Mouse (Mus musculus) lung, embryonic 14.5 days (tissue): Measurements from ENCODE around the gene Rassf10. TPM values are rescaled to one million over a fixed set of nuclear protein-coding genes. Genes with fewer than 3 reads are reported as not detected.

Source experiments
- ATAC-seq: fragments of 200-750 bp; cut with Nextera tagmentation; 2 replicates; pipeline ENCODE4 v1.8.0; 2017; ENCODE audit warnings: mild to moderate bottlenecking, moderate TSS enrichment, moderate library complexity; ENCODE audit not compliant: insufficient read depth
- DNase-seq: peaks from one replicate; pipeline ENCODE4 v3.0.0-alpha.2; 2015
- H3K27ac ChIP-seq: fragments of 300-500 bp; sonication (generic); 2 replicates; pipeline ENCODE4 v1.5.1; 2014; ENCODE audit warnings: low read depth, mild to moderate bottlenecking, moderate library complexity
- H3K27me3 ChIP-seq: fragments of 300-500 bp; sonication (generic); 2 replicates; pipeline ENCODE4 v1.6.1; 2014; ENCODE audit warnings: low read length, control low read depth; ENCODE audit not compliant: insufficient read depth
- H3K36me3 ChIP-seq: fragments of 300-500 bp; sonication (generic); 2 replicates; pipeline ENCODE4 v1.6.1; 2014; ENCODE audit warnings: control low read depth; ENCODE audit not compliant: insufficient read depth
- H3K4me1 ChIP-seq: fragments of 300-500 bp; sonication (generic); 2 replicates; pipeline ENCODE4 v1.6.1; 2014; ENCODE audit warnings: antibody characterized with exemption, control low read depth; ENCODE audit not compliant: insufficient read depth
- H3K4me2 ChIP-seq: fragments of 300-500 bp; sonication (generic); 2 replicates; pipeline ENCODE4 v1.6.1; 2014; ENCODE audit warnings: mild to moderate bottlenecking
- H3K4me3 ChIP-seq: fragments of 300-500 bp; sonication (generic); 2 replicates; pipeline ENCODE4 v1.5.1; 2014; ENCODE audit warnings: low read depth, low read length
- H3K9ac ChIP-seq: fragments of 300-500 bp; sonication (generic); 2 replicates; pipeline ENCODE4 v1.6.1; 2014
- H3K9me3 ChIP-seq: fragments of 300-500 bp; sonication (generic); 2 replicates; pipeline ENCODE4 v1.6.1; 2016; ENCODE audit warnings: low read depth, low read length, control low read depth
- CTCF ChIP-seq: IDR thresholded peaks from 2 replicates; pipeline ENCODE4 v1.5.1; 2016; ENCODE audit warnings: antibody characterized with exemption, low read depth
- WGBS: fragments of 180-500 bp; shearing (Covaris S2); extraction: QIAGEN DNeasy Blood & Tissue Kit; methylation state at CpG from one replicate; pipeline ENCODE4 v1.1.7; 2014; 5-methylcytosine and 5-hydroxymethylcytosine counted together
- polyA plus RNA-seq: library from polyadenylated mRNA; unstranded; fragments of >200 nt; fragmentation: Nextera tagmentation; extraction: Ambion mirVana; gene quantifications from 2 replicates; pipeline ENCODE4 v1.2.1, GENCODE M21; 2014

The Rassf10 gene
- polyA plus RNA-seq, 1 experiment from 2014 or later = 22.0 TPM

- no peak overlapping the region for H3K4me2 ChIP-seq
- no peak for ATAC-seq
Measured at GRCm38 (mm10) chr7:112938959-112939358, 14.8 kb upstream of the Rassf10 start.

GRCm38 (mm10) chr7:112942567-112942966 lies 11.2 kb upstream of the Rassf10 start:
- DNase-seq (no peak), ATAC-seq (no peak)
- H3K9me3 ChIP-seq = no peaks in the 10 kb centered on the region
- 59% methylated on average over 5 of the region's 5 CpGs for WGBS
- H3K27ac ChIP-seq = no peak overlapping the region
- TF ChIP-seq CTCF = no peak
- no peak overlapping the region for H3K4me3 ChIP-seq
- no peaks in the 10 kb centered on the region for H3K27me3 ChIP-seq
- H3K4me2 ChIP-seq = no peak overlapping the region
- no peaks in the 10 kb centered on the region for H3K4me1 ChIP-seq
- no peaks in the 10 kb centered on the region for H3K36me3 ChIP-seq
- H3K9ac ChIP-seq = no peak overlapping the region

More at GRCm38 (mm10) chr7:112938959-112939358, 14.8 kb upstream of the Rassf10 start:
- H3K9ac ChIP-seq = no peak overlapping the region
- WGBS = 18% methylated on average over 5 of the region's 5 CpGs
- no peaks in the 10 kb centered on the region for H3K9me3 ChIP-seq
- H3K4me3 ChIP-seq = no peak overlapping the region
- no peak for DNase-seq
- no peaks in the 10 kb centered on the region for H3K27me3 ChIP-seq
- H3K27ac ChIP-seq = no peak overlapping the region
- no peaks in the 10 kb centered on the region for H3K36me3 ChIP-seq
- no peaks in the 10 kb centered on the region for H3K4me1 ChIP-seq
- no peak for TF ChIP-seq CTCF

GRCm38 (mm10) chr7:112943056-112943455 lies 10.7 kb upstream of the Rassf10 start:
- no peak overlapping the region for H3K27ac ChIP-seq
- H3K9ac ChIP-seq = no peak overlapping the region
- WGBS = 78% methylated on average over 1 of the region's 1 CpGs
- no peaks in the 10 kb centered on the region for H3K36me3 ChIP-seq
- H3K4me1 ChIP-seq = no peaks in the 10 kb centered on the region
- H3K4me2 ChIP-seq = no peak overlapping the region
- H3K4me3 ChIP-seq = no peak overlapping the region
- H3K9me3 ChIP-seq = no peaks in the 10 kb centered on the region
- no peaks in the 10 kb centered on the region for H3K27me3 ChIP-seq
- DNase-seq = no peak
- TF ChIP-seq CTCF = no peak
- no peak for ATAC-seq

GRCm38 (mm10) chr7:112946706-112947105 lies 7.1 kb upstream of the Rassf10 start:
- Histone ChIP-seq H3K9me3 (no peaks in the 10 kb centered on the region), H3K9ac (no peak overlapping the region), H3K4me2 (no peak overlapping the region), H3K4me1 (peaks cover 7% of the 10 kb centered on the region), H3K27me3 (no peaks in the 10 kb centered on the region), H3K27ac (no peak overlapping the region), H3K4me3 (no peak overlapping the region), H3K36me3 (no peaks in the 10 kb centered on the region)
- no peak for TF ChIP-seq CTCF
- no peak for ATAC-seq
- DNase-seq = no peak
- 49% methylated on average over 6 of the region's 6 CpGs for WGBS

GRCm38 (mm10) chr7:112954351-112955102 lies 765 bp downstream of the Rassf10 start:
- DNase-seq (peak; percentile 50), ATAC-seq (peak; percentile 14)
- Histone ChIP-seq H3K4me2 (peak overlapping the region; percentile 76), H3K36me3 (0 out of 2 replicates have a peak, but pooled peaks cover 4% of the 10 kb centered on the region), H3K9ac (peak overlapping the region; percentile 64), H3K9me3 (no peaks in the 10 kb centered on the region), H3K27me3 (peaks cover 30% of the 10 kb centered on the region), H3K27ac (peak overlapping the region; percentile 69), H3K4me3 (peak overlapping the region; percentile 57), H3K4me1 (peaks cover 5% of the 10 kb centered on the region; the same call in 1 of the 2 replicates)
- no peak for TF ChIP-seq CTCF
- WGBS = under 1% methylated on average over 82 of the region's 82 CpGs

GRCm38 (mm10) chr7:112955103-112955827 lies 1.5 kb downstream of the Rassf10 start:
- 4% methylated on average over 40 of the region's 40 CpGs for WGBS
- Histone ChIP-seq H3K4me2 (peak overlapping the region; percentile 76), H3K9me3 (no peaks in the 10 kb centered on the region), H3K4me1 (0 out of 2 replicates have a peak, but pooled peaks cover 5% of the 10 kb centered on the region), H3K9ac (peak overlapping the region; percentile 64), H3K27ac (peak overlapping the region; percentile 69; the same call in 1 of the 2 replicates), H3K27me3 (peaks cover 30% of the 10 kb centered on the region), H3K36me3 (0 out of 2 replicates have a peak, but pooled peaks cover 4% of the 10 kb centered on the region), H3K4me3 (peak overlapping the region; percentile 57)
- DNase-seq = peak; percentile 66
- peak; percentile 47 for TF ChIP-seq CTCF
- peak; percentile 20; the same call in 1 of the 2 replicates for ATAC-seq

- Histone ChIP-seq H3K27ac (no peak overlapping the region), H3K9ac (peak overlapping the region; percentile 64), H3K36me3 (0 out of 2 replicates have a peak, but pooled peaks cover 4% of the 10 kb centered on the region), H3K4me2 (peak overlapping the region; percentile 76), H3K4me3 (peak overlapping the region; percentile 57), H3K27me3 (peaks cover 30% of the 10 kb centered on the region), H3K4me1 (0 out of 2 replicates have a peak, but pooled peaks cover 5% of the 10 kb centered on the region), H3K9me3 (no peaks in the 10 kb centered on the region)
- DNase-seq (peak; percentile 39), ATAC-seq (no peak)
- peak; percentile 43 for TF ChIP-seq CTCF
- WGBS = 15% methylated on average over 3 of the region's 3 CpGs
Measured at GRCm38 (mm10) chr7:112955955-112956354, 2.2 kb downstream of the Rassf10 start.
